22 mouse cellular contexts compared by ENCODE assay signal in genomic region chr8:115161520-115161919, GRCm38 (mm10).
"Had no signal": no experiment of that assay in that cellular context is flagged by ENCODE, and none has a peak within 500 bp of the region (broad histone marks: within the 10 kb centered on the region; RNA-seq: fewer than 3 reads in every experiment).

No protein-coding gene starts in this region.

- DNase-seq: gastrocnemius, adult 2 months; gastrocnemius, postnatal 10 days; gastrocnemius, postnatal 25 days; heart, adult 18-20 months; heart, postnatal 10 days; kidney, adult 11 months; kidney, adult 2 months; kidney, adult 9 months; kidney, postnatal 14 days; kidney, postnatal 36 days; liver; liver, embryonic 13.5 days had no signal

- H3K27ac ChIP-seq: gastrocnemius, adult 2 months; hindbrain, embryonic 13.5 days; hindbrain, embryonic 15.5 days; hindbrain, postnatal 0 days; kidney, embryonic 15.5 days; kidney, postnatal 0 days; left cerebral cortex, adult 2 months; liver, embryonic 13.5 days; liver, embryonic 15.5 days had no signal

- H3K9ac ChIP-seq: heart, embryonic 12.5 days; hindbrain, embryonic 13.5 days; hindbrain, embryonic 15.5 days; kidney, embryonic 15.5 days; liver, embryonic 13.5 days; liver, embryonic 15.5 days had no signal

- H3K36me3 ChIP-seq: heart, embryonic 10.5 days; heart, embryonic 12.5 days; hindbrain, embryonic 13.5 days; hindbrain, embryonic 15.5 days; kidney, embryonic 15.5 days; liver, embryonic 13.5 days; liver, embryonic 15.5 days had no signal

- H3K4me1 ChIP-seq: liver, embryonic 15.5 days had no signal

- H3K4me3 ChIP-seq: gastrocnemius, adult 2 months; heart, embryonic 10.5 days; heart, embryonic 12.5 days; hindbrain, embryonic 13.5 days; hindbrain, embryonic 15.5 days; kidney, embryonic 15.5 days; left cerebral cortex, adult 2 months; liver, embryonic 13.5 days; liver, embryonic 15.5 days had no signal

- H3K4me2 ChIP-seq: heart, embryonic 12.5 days; hindbrain, embryonic 13.5 days; hindbrain, embryonic 15.5 days; kidney, embryonic 15.5 days; liver, embryonic 11.5 days; liver, embryonic 13.5 days; liver, embryonic 15.5 days had no signal

- H3K9me3 ChIP-seq: heart, embryonic 10.5 days; heart, embryonic 12.5 days; hindbrain, embryonic 13.5 days; hindbrain, embryonic 15.5 days; kidney, embryonic 15.5 days; liver, embryonic 13.5 days; liver, embryonic 15.5 days had no signal

- ATAC-seq: hindbrain, postnatal 0 days had no signal
